Mouse (Mus musculus): ENCODE data around the gene Gpx4.
A peak's percentile ranks its signal among the peaks of the same experiment; 100 is the strongest.

DNA sequence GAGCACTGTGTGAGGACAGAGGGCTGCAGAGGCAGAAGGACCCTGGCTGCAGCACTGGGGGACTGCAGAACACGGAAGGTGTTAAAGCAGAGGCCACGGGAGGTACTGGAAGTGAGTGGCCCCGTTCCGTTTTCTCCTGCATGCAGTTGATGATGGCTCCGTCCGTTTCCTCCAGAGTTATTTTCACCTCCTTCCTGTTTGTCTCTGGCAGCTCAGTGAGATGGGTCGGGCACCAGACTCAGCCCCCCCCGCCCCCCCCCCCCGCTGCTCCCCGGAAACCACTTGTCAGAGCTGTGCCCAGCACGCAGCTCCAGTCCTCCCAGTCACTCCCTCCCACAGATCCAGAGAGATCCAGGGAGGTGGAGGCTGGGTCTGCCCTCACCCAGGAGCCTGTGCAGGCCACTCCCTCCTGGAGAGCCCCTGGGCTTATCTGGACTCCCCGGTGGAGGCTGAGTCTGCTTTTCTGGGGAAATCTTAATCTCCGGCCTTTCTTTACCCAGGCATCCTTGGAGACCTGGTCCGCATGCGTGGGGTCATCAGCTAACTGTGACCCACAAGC is 28.1 kb upstream of the Gpx4 start:
- peak; percentile 32 for TF ChIP-seq CTCF (IDR thresholded peaks at IDR 0.05)
- no peak for TF ChIP-seq POLR2A (IDR thresholded peaks at IDR 0.05; ENCODE audit: insufficient read depth, low read depth, low read length)
- no peak for TF ChIP-seq EP300 (IDR thresholded peaks at IDR 0.05; ENCODE audit: insufficient read depth, low read depth, low read length)

Data from heart, adult 2 months (tissue).